Mouse (Mus musculus): Measurements from ENCODE around the gene Larp1b.
"Not testable (repeated sequence)": the region's sequence is repeated elsewhere in the genome, so short reads cannot be mapped to it uniquely, and the experiment has no call there.

DNA sequence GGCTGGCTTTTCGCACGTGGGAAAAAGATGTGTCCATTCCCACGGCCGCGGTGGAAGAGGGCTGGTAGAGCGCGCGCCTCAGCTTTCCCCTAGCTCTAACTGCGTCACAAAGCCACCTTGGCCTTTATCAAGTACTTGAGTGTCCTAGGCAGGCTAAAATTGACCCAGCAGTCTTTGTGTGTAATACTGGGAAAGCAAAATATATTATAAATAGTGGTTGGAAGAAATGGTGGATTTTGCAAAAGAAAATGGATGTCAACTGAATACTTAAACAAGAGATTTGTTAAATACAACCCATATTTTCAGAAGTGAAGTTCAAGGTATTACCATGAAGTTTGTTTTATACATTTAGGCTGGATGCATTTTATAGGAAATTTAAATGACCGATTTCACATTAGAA lies 47.2 kb upstream of the Larp1b start, which contains the start of gene 1700034I23Rik:
- not testable (repeated sequence) for TF ChIP-seq POLR2A (IDR thresholded peaks at IDR 0.05; ENCODE audit: low read depth, low read length); CTCF (IDR thresholded peaks at IDR 0.05; ENCODE audit: extremely low read depth, insufficient read length, insufficient replicate concordance, low read depth, low read length)

Measured in small intestine, adult 2 months (tissue).